Mouse (Mus musculus): ENCODE measurements around the gene Dtnb.

DNA sequence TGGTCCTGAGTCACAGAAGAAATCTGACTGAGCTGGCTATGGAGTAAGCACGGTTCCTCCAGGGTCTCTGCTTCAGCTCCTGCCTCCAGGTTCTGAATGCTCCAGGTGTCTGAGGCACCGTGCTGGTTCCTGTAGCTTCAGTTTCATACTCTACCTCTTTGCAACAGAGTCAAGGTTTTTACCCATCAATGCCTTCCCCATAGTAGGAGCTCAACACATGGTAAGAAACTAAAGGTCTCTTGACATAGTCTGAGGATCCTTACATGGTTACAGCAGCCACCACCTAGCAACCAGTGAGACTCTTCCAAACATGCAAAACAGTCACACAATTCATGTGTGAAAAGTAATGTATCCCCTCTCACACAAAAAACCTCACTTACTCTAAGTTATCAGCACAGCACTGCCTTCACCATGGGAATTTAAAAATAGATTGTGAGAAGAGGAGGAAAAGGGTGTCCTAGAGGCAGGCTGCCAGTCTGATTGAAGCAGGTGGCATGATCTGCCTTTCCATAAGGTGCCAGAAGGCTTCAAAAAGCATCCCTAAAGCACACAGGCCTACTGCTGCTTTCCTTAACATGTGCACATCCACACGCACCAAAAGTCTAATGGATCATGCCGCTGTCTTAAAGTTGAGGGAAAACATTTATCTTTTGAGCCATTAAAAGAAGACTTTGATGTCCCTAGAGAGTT, 1.3 kb upstream of the Dtnb start:
- TF ChIP-seq POLR2A (IDR thresholded peaks at IDR 0.05; ENCODE audit: low read depth, low read length): no peak
- TF ChIP-seq CTCF (IDR thresholded peaks at IDR 0.05; ENCODE audit: extremely low read depth, insufficient read length, insufficient replicate concordance, low read depth, low read length): no peak
